Mouse (Mus musculus) erythroblast, adult 5-6 weeks (primary cell): ENCODE data around the gene Ola1. TPM values are rescaled to one million over a fixed set of nuclear protein-coding genes. Genes with fewer than 3 reads are reported as not detected.
A peak's percentile ranks its signal among the peaks of the same experiment; 100 is the strongest.

Experiments used
- ATAC-seq: replicated peaks from 2 replicates; pipeline ENCODE4 v1.8.0; 2016; ENCODE audit warnings: moderate number of reproducible peaks, mild to moderate bottlenecking, moderate TSS enrichment, inconsistent platforms; ENCODE audit not compliant: poor library complexity, low FRiP score, severe bottlenecking
- total RNA-seq, 2 experiments: library from RNA; stranded (forward) in 1 of 2; stranded (reverse) in 1 of 2; fragments of 150-400 nt in 1 of 2; fragments of 200-764, 138-1000 nt in 1 of 2; gene quantifications; 2 replicates each; pipeline versions ENCODE4 v1.2.3 to v1.2.4; 2015 to 2017; ENCODE audit warnings: low replicate concordance in 2 of 2

Gene Ola1
- total RNA-seq (2015; ENCODE audit: low replicate concordance), result 31.8 and 31.9 TPM in 2 replicates
- total RNA-seq (2017; ENCODE audit: low replicate concordance), result 23.3 and 27.5 TPM in 2 replicates

DNA sequence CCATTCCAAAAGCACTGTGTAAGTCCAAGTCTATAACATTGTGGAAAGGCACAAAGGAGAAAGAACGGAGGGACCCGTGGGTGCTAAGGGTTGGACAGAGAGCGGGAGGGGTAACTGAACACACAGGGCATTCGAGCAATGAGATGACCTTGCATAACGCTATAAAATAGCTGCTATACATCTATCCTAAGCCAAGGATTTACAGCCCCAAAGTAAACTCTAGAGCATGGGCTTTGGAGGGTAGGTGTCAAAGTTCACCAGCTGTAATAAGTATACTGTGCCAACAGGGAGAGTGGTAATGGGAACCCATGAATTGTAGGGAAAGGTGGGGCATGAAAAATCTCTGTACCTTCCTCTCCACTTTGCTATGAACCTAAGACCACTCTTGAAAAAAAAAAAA lies at the start of gene Ola1:
Gene Ola1, minus strand, starts transcription at position 12 of the 400 bp plus-strand sequence.
- ATAC-seq, result no peak

- ATAC-seq, result no peak
Measured at GRCm38 (mm10) chr2:73268281-73268680, 49.6 kb upstream of the Ola1 start.

DNA sequence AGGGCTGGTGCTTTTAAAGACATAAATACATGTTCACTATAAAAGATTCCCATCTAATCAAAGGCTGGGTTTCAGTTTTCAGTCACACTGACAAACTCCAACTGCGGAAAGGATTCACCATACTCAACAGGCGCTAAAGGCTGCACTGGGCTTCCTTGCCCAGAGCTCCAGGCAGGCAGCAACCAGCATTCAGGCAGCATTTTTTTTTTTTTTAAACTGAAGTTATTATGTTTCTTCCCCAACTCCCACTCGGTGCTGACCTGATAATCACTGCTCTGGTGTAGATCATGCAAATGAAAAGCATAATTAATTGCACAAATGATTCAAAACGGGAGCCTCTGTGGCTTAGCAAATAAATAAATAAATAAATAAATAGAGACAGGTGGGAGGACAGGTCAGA lies 49.1 kb upstream of the Ola1 start:
- no peak for ATAC-seq

DNA sequence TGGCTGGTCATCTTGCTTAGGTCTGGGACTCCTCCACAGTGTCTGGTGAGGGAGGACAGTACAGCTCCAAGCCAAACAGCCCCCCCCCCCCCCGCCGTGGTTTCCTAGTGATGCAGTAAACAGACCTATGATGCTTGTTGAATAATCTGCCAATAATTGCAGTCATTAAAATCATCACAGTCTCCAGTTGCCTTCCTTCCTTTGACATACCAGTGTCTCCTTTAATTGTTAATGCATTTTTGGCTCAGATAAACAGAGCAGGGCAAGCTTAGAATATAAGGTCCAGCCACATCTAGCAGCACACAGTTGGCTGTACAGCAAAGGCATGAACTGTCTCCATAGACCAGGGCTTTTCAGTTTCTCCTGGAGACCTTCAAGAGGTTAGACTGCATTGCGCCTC lies 48.5 kb upstream of the Ola1 start:
- no peak for ATAC-seq

GRCm38 (mm10) chr2:73266623-73267022 lies 47.9 kb upstream of the Ola1 start:
- no peak for ATAC-seq

- 0 out of 2 replicates have a peak, but pooled peaks have one; percentile 24 for ATAC-seq
Measured at GRCm38 (mm10) chr2:73266011-73266410, 47.3 kb upstream of the Ola1 start.

DNA sequence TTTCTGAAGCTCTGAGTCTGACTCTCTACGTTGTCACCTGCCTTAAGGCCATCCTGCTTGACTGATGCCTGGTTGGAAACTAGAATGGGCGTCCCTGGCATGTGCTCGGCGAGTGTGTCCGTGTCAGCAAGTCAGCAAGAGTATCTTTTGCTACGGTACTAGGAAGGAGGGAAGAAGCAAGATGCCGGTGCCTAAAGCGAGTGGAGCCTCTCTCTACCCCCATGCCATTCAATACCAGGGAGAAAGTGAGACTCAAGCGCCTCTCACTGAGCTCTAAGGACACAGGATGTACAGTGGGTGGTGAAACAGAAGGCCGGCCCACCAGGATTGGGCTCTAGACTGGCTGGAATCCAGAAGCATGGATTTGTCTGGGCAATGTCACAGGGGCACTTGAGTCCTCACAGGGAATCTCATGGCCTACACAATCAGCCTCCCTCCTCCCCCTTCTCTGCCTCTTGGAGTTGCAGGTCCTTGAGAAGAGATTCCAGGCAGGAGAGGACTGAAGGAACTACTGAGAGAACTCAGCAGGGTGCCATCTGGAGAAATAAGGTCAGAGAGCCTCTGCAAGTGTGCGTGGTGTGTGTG lies 46.0 kb upstream of the Ola1 start:
- ATAC-seq, result no peak

- no peak for ATAC-seq
Measured at GRCm38 (mm10) chr2:73263794-73264610, 45.3 kb upstream of the Ola1 start.

DNA sequence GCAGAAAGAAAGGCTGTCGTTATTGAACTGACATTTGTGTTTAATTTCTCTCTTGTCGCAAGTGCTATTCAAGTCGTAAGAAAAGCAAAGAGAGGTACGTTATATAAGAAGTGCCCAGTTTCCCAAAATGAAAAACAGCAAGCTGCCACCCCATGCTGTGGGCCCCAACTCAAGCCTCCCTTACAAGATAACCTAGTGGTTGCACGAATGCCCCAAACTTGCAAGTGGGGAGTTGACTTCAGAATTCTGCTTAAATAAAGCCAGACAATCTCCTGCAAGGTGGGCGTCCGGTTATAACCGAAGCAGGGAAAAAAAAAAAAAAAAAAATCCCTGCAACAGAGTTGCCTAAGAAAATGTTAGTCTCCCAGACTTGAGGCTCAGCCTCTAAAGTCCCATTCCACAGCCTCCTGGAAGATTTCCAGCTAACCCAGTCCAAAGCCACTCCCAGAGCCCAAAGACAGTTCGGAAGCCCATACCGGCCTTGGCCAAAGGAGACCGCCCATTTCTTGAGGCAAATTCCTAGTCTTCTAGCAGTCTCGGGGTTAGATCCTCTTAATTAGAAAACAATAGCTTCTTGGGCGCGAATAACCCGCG lies 44.5 kb upstream of the Ola1 start:
- no peak for ATAC-seq

- no peak for ATAC-seq
Measured at GRCm38 (mm10) chr2:73248701-73249100, 30.0 kb upstream of the Ola1 start.

DNA sequence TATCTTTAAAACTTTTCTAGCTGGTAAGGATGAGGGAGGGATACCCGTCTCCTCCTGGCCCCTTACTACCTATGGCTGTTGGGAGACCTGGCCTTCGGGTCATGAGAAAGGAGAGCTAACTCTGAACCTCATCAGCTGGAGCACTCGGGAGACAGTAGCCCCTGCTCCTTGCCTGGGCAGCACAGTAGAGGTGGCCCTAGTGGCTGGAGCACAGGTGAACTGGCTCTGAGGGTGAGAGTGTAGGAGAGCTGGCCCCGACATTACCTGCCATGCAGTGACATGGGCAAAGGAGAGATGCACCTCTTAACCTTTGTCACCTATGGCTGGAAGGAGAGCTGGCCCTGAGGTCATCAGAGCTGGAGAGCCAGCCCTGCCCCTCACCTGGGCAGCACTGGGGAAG lies 22.6 kb upstream of the Ola1 start:
- ATAC-seq, result 0 out of 2 replicates have a peak, but pooled peaks have one; percentile 55

DNA sequence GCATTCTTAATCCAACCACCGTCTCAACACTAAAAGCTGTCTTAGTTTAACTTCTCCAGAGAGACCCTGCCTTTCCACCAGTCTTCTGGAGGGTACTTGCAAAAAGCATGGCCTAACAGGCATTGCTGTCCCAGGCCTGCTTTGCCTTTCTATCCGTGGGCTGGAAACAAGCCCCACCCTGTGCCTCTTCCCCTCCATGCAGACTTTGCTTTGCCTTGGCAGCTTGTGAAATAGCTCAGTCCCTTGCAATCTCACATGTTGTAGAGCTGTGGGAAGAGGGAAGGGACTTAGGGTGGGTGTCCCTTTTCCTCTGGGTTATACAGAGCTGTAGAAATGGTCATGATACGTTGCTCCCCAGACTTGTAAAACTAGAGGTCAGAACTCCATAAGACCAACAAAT lies 12.4 kb upstream of the Ola1 start:
- ATAC-seq, result no peak

GRCm38 (mm10) chr2:73213871-73214659 lies 4.7 kb downstream of the Ola1 start:
- peak; percentile 96 for ATAC-seq

- peak; percentile 40 for ATAC-seq
Measured at GRCm38 (mm10) chr2:73213539-73213870, 5.2 kb downstream of the Ola1 start.

GRCm38 (mm10) chr2:73204328-73204727 lies 14.4 kb downstream of the Ola1 start:
- no peak for ATAC-seq

GRCm38 (mm10) chr2:73188488-73188887 lies 30.2 kb downstream of the Ola1 start:
- no peak for ATAC-seq

- no peak for ATAC-seq
Measured at GRCm38 (mm10) chr2:73185185-73185584, 33.5 kb downstream of the Ola1 start.

- ATAC-seq, result no peak
Measured at GRCm38 (mm10) chr2:73169496-73169895, 49.2 kb downstream of the Ola1 start.

GRCm38 (mm10) chr2:73167126-73167525 lies 51.6 kb downstream of the Ola1 start:
- ATAC-seq, result peak; percentile 93

GRCm38 (mm10) chr2:73164666-73165065 lies 54.1 kb downstream of the Ola1 start:
- ATAC-seq, result no peak
